Mouse (Mus musculus) heart, embryonic 14.5 days (tissue): ENCODE measurements around the gene Ybx3. TPM values are rescaled to one million over a fixed set of nuclear protein-coding genes. Genes with fewer than 3 reads are reported as not detected.

ENCODE experiments used
- ATAC-seq: fragments of 200-750 bp; cut with Nextera tagmentation; 2 replicates; pipeline ENCODE4 v1.8.0; 2017; ENCODE audit warnings: low read depth, moderate TSS enrichment; ENCODE audit not compliant: insufficient number of reproducible peaks, insufficient read depth, low FRiP score
- H3K27ac ChIP-seq, 2 experiments: fragments of 200-500 bp in 1 of 2; fragments of 300-500 bp in 1 of 2; sonication (generic) in 1 of 2; replicated peaks in 1 of 2; 2 replicates each; pipeline ENCODE4 v1.5.1; 2012 to 2014; ENCODE audit warnings: low read depth in 2 of 2, low read length in 2 of 2, control low read depth in 1 of 2, mild to moderate bottlenecking in 1 of 2, mixed read lengths in 1 of 2; ENCODE audit not compliant: control insufficient read depth in 1 of 2, insufficient read depth in 1 of 2
- H3K27me3 ChIP-seq: fragments of 300-500 bp; sonication (generic); 2 replicates; pipeline ENCODE4 v1.6.1; 2014; ENCODE audit warnings: mild to moderate bottlenecking, low read length, control low read depth; ENCODE audit not compliant: control insufficient read depth, insufficient read depth
- H3K36me3 ChIP-seq: fragments of 300-500 bp; sonication (generic); 2 replicates; pipeline ENCODE4 v1.6.1; 2014; ENCODE audit warnings: mild to moderate bottlenecking, control low read depth, low read length, mixed read lengths; ENCODE audit not compliant: control insufficient read depth, insufficient read depth
- H3K4me1 ChIP-seq, 2 experiments: fragments of 200-500 bp in 1 of 2; fragments of 300-500 bp in 1 of 2; sonication (generic) in 1 of 2; 2 replicates each; pipeline ENCODE4 v1.6.1; 2012 to 2014; ENCODE audit warnings: low read length in 2 of 2, control low read depth in 1 of 2, mixed read lengths in 1 of 2; ENCODE audit not compliant: control insufficient read depth in 2 of 2, insufficient read depth in 2 of 2
- H3K4me2 ChIP-seq: fragments of 300-500 bp; sonication (generic); 2 replicates; pipeline ENCODE4 v1.6.1; 2014; ENCODE audit warnings: mild to moderate bottlenecking, low read length
- H3K4me3 ChIP-seq, 2 experiments: fragments of 200-500 bp in 1 of 2; fragments of 300-500 bp in 1 of 2; sonication (generic) in 1 of 2; 2 replicates each; pipeline ENCODE4 v1.5.1; 2012 to 2014; ENCODE audit warnings: low read length in 2 of 2, mild to moderate bottlenecking in 2 of 2, control low read depth in 1 of 2, low read depth in 1 of 2, moderate library complexity in 1 of 2; ENCODE audit not compliant: control insufficient read depth in 1 of 2, insufficient read depth in 1 of 2
- H3K9ac ChIP-seq: fragments of 300-500 bp; sonication (generic); 2 replicates; pipeline ENCODE4 v1.6.1; 2014; ENCODE audit warnings: mild to moderate bottlenecking, low read length
- H3K9me3 ChIP-seq: fragments of 300-500 bp; sonication (generic); 2 replicates; pipeline ENCODE4 v1.6.1; 2016; ENCODE audit warnings: low read length, control low read depth; ENCODE audit not compliant: control insufficient read depth
- WGBS: fragments of 180-500 bp; shearing (Covaris S2); extraction: QIAGEN DNeasy Blood & Tissue Kit; methylation state at CpG from one replicate; pipeline ENCODE4 v1.1.7; 2014; 5-methylcytosine and 5-hydroxymethylcytosine counted together
- polyA plus RNA-seq: library from polyadenylated mRNA; unstranded; fragments of >200 nt; fragmentation: Nextera tagmentation; extraction: Ambion mirVana; gene quantifications from 2 replicates; pipeline ENCODE4 v1.2.1, GENCODE M21; 2014

Ybx3 gene
- polyA plus RNA-seq, 1 experiment from 2014 or later = 76.4 TPM

DNA sequence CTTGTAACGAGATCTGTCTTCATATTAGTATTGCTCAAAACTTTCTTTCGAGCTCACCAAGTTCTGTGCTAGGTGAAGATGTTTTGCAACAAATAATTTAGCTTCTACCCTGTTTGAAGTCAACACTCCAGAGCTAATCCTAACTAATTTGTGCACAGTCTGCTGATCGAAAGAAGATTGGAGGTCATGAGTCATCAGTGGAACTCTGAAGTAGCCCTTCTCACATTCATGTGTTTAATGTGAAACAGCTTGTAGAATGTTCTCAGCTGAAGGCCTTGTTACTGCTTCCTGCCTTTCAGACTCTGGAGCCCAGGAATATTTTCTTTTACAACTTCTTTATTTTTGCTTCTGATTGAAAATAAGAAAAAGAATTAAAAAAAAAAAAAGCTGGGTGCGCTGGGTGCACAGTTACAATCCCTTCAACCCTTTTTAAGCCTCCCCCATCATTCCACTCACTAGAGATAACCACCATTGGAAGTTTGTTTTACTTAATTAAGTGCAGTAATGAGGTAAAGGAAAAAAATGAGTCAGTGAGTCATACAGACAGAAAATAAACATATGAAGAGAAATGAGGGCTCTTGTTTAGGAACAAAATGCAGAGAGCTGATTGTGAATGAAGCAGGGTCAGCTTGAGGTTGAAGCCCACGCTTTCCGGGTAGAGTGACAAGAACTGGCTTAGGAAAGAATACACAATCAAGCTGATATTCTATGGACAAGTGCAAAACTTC is 23.0 kb upstream of the Ybx3 start:
- WGBS = 69% methylated on average over 6 of the region's 6 CpGs
- no peak overlapping the region for H3K4me3 ChIP-seq
- H3K27ac ChIP-seq = peak overlapping the region; percentile 27 to 35; a peak in 1 of 4 replicates

DNA sequence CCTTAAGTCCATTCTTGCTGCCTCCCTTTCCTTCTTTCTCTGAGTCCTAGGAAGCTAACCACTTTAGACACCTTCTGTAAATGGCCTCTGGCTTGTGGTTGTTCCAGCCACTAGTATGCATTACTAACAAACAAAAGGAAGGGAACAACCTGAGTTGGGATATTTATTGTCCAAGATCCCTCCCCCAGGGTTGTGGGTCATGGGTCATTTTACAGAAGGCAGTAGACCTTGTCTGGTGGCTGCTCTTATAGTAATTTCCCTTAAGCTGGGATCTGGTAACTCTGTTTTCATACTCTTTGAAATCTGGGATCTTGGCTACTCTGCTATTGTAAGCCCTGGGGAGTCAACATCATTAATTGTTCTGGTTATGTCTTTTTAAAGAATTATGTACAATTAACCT is 18.7 kb upstream of the Ybx3 start:
- Histone ChIP-seq H3K4me1 (peaks cover 0 to 8% of the 10 kb centered on the region in 2 experiments; a peak in 1 of 4 replicates), H3K4me3 (no peak overlapping the region), H3K9me3 (no peaks in the 10 kb centered on the region), H3K27me3 (no peaks in the 10 kb centered on the region), H3K4me2 (no peak overlapping the region), H3K36me3 (no peaks in the 10 kb centered on the region), H3K27ac (no peak overlapping the region), H3K9ac (no peak overlapping the region)
- no peak for ATAC-seq

More for the DNA sequence above, 23.0 kb upstream of the Ybx3 start:
- Histone ChIP-seq H3K4me2 (no peak overlapping the region), H3K9ac (no peak overlapping the region), H3K27me3 (no peaks in the 10 kb centered on the region), H3K36me3 (no peaks in the 10 kb centered on the region), H3K4me1 (no peaks in the 10 kb centered on the region), H3K9me3 (no peaks in the 10 kb centered on the region)
- no peak for ATAC-seq

DNA sequence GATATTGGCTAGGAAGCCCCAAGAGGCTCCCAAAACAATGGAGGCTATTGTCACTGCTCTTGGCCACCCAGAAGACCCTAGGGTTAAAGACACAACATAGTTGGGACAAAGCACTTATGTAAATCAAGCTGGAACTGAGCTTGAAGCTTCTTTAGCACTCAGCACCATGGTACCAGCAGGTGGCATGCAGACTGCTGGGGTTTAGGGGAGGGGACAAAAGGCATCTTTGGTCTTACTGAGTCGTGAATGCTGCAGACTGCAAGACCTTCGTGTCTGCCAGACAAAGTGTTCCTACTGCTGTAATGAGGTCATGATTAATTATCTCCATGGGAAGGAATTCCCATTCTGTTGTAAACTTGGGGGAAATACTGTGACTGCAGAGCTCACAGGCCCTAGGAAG is 17.6 kb upstream of the Ybx3 start:
- Histone ChIP-seq H3K36me3 (no peaks in the 10 kb centered on the region), H3K4me1 (peaks cover 0 to 8% of the 10 kb centered on the region in 2 experiments; a peak in 1 of 4 replicates), H3K27ac (no peak overlapping the region), H3K4me3 (no peak overlapping the region), H3K4me2 (no peak overlapping the region), H3K9me3 (no peaks in the 10 kb centered on the region), H3K27me3 (no peaks in the 10 kb centered on the region), H3K9ac (no peak overlapping the region)
- no peak for ATAC-seq
- WGBS = 10% methylated on average over 2 of the region's 2 CpGs

DNA sequence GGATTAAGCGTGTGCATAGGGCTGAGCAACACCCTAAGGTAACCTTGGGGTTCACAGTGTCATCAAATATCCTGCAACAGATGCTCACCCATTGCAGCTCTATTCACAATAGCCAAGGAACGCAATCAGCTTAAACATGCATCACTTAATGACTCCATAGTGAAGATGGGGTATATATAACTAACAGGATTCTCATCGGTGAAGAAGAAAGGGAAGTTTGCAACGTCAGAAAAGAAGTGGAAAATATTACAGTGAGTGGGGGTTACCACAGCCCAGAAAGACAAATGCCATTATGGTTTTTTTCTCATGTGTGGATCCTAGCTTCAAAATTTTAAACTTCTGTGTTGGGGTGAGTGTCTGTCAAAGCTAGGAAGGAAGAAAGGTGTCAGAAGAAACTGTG is 16.9 kb upstream of the Ybx3 start:
- H3K9me3 ChIP-seq = no peaks in the 10 kb centered on the region
- no peak overlapping the region for H3K4me2 ChIP-seq
- 77% methylated on average over 4 of the region's 4 CpGs for WGBS
- peaks cover 0 to 8% of the 10 kb centered on the region in 2 experiments; a peak in 1 of 4 replicates for H3K4me1 ChIP-seq
- no peak for ATAC-seq
- no peak overlapping the region for H3K4me3 ChIP-seq
- no peaks in the 10 kb centered on the region for H3K36me3 ChIP-seq
- H3K9ac ChIP-seq = no peak overlapping the region
- no peak overlapping the region for H3K27ac ChIP-seq
- no peaks in the 10 kb centered on the region for H3K27me3 ChIP-seq

DNA sequence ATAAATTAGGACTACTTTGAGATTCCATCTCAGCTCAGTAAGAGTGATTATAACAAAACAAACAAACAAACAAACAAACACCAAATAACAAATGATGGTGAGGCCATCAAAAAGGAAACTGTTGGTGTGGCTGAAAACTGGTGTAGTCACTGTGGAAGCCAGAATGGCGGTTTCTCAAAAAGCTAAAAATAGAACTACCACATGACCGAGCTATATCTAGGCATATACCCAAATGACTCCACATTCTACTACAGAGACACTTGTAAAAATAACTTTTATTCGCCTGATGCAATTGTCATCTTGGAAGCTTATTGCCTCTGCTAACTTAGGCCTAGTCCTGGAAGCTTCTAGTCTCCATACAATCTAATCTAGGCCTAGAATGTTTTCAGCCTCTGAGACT is 16.0 kb upstream of the Ybx3 start:
- H3K4me2 ChIP-seq = no peak overlapping the region
- H3K4me1 ChIP-seq = peaks cover 0 to 8% of the 10 kb centered on the region in 2 experiments; a peak in 1 of 4 replicates
- H3K9ac ChIP-seq = no peak overlapping the region
- no peaks in the 10 kb centered on the region for H3K36me3 ChIP-seq
- WGBS = 34% methylated on average over 3 of the region's 3 CpGs
- H3K9me3 ChIP-seq = no peaks in the 10 kb centered on the region
- H3K4me3 ChIP-seq = no peak overlapping the region
- ATAC-seq = no peak
- no peak overlapping the region for H3K27ac ChIP-seq
- no peaks in the 10 kb centered on the region for H3K27me3 ChIP-seq

DNA sequence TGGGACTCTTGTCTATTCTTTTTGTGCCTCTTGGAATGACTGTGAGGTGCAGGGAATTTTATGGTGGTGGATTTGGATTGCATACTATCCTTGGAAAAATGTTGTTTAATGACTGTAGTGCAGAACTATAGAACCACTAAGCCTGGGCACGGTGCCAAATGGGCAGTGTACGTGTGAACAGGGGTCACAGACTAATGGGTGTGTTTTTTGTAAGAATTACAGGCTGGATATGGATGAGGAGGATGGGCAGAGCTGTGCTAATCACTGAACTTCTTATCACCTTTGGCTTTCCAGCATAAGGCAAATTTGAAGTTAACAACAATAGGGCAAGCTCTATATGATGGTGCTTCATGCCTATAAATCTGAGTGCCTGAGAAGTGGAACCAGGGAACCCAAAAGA is 14.8 kb upstream of the Ybx3 start:
- Histone ChIP-seq H3K9ac (no peak overlapping the region), H3K4me1 (peaks cover 0 to 8% of the 10 kb centered on the region in 2 experiments; a peak in 1 of 4 replicates), H3K9me3 (no peaks in the 10 kb centered on the region), H3K4me2 (no peak overlapping the region), H3K36me3 (no peaks in the 10 kb centered on the region), H3K27ac (no peak overlapping the region), H3K27me3 (no peaks in the 10 kb centered on the region), H3K4me3 (no peak overlapping the region)
- 42% methylated on average over 2 of the region's 2 CpGs for WGBS
- ATAC-seq = no peak

DNA sequence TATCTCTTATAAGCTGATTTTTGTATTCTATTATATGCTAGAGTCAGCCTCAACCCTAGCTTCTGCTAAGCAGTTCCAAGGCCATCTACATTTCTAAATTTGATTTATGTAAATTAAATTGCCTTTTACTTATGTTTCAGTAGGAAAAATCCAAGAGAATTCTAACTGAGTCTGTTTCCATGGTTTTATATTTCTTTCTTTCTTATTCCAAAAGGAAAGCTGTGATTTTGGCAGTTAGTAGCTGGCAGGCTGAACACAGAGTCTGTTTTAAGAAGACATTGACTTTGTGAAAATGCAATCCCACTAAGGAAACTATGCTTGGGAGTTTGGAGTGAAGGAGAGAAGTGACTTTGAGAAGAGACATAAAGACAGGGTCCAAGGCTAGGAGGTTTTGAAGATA is 14.3 kb upstream of the Ybx3 start:
- no peak for ATAC-seq
- no peaks in the 10 kb centered on the region for H3K36me3 ChIP-seq

DNA sequence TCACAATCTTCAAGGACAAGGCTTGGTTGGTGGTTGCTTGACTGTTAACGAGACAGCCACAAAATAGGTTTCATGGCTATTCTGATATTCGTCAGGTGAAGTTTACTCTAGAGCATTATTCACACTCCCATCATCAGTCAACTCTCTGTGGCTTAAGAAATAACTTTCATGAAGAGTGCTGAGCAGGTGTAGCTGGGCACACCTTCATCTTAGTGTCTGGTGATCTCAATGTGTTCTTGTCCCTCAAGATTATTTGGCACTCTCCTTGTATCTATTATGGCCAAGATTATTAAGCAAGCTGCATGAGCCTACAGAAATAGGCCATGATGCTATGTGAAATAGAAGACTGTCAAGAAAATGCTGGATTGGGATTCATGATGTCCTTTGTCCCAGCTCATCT is 13.0 kb upstream of the Ybx3 start:
- Histone ChIP-seq H3K9ac (no peak overlapping the region), H3K36me3 (no peaks in the 10 kb centered on the region), H3K9me3 (no peaks in the 10 kb centered on the region), H3K4me1 (peaks cover 2 to 13% of the 10 kb centered on the region in 2 experiments; a peak in 3 of 4 replicates), H3K4me3 (no peak overlapping the region), H3K27me3 (no peaks in the 10 kb centered on the region), H3K4me2 (no peak overlapping the region), H3K27ac (no peak overlapping the region)
- 81% methylated on average over 2 of the region's 2 CpGs for WGBS
- no peak for ATAC-seq

More for the DNA sequence above, 14.3 kb upstream of the Ybx3 start:
- Histone ChIP-seq H3K27me3 (no peaks in the 10 kb centered on the region), H3K4me3 (no peak overlapping the region), H3K27ac (no peak overlapping the region), H3K9me3 (no peaks in the 10 kb centered on the region), H3K9ac (no peak overlapping the region), H3K4me2 (no peak overlapping the region), H3K4me1 (peaks cover 0 to 8% of the 10 kb centered on the region in 2 experiments; a peak in 1 of 4 replicates)
